Mouse (Mus musculus): Measurements from ENCODE around the gene Hadh. TPM values are rescaled to one million over a fixed set of nuclear protein-coding genes. Genes with fewer than 3 reads are reported as not detected.
A peak's percentile ranks its signal among the peaks of the same experiment; 100 is the strongest.

The Hadh gene
- total and polyA plus RNA-seq, 3 experiments: 39.1 to 66.9 TPM; not detected in 1

- Histone ChIP-seq H3K4me3 (ENCODE audit: control insufficient read depth in 1 of 2, insufficient read depth in 1 of 2, low read depth in 2 of 2, low read length in 2 of 2) (no peak overlapping the region), H3K9me3 (replicated peaks; ENCODE audit: insufficient read depth, low read length) (no peaks in the 10 kb centered on the region), H3K27ac (ENCODE audit: control insufficient read depth, low read depth, low read length) (no peak overlapping the region), H3K27me3 (ENCODE audit: control insufficient read depth in 1 of 2, insufficient read depth in 2 of 2, low read length in 2 of 2) (no peaks in the 10 kb centered on the region; a peak in 1 of 4 replicates), H3K79me2 (ENCODE audit: control insufficient read depth, insufficient read depth, low read length, poor library complexity) (peaks cover 5% of the 10 kb centered on the region; the same call in 1 of the 2 replicates), H3K4me1 (ENCODE audit: control insufficient read depth in 1 of 2, insufficient read depth in 2 of 2, low read length in 2 of 2) (peaks cover 2% of the 10 kb centered on the region in 2 experiments; a peak in 1 of 4 replicates), H3K36me3 (ENCODE audit: control insufficient read depth in 1 of 2, insufficient read depth in 2 of 2, low read length in 2 of 2) (peaks cover 0 to 3% of the 10 kb centered on the region in 2 experiments; a peak in 2 of 4 replicates), H3K9ac (ENCODE audit: control insufficient read depth, low read depth, low read length, poor library complexity, severe bottlenecking) (no peak overlapping the region)
- TF ChIP-seq ETS1 (IDR thresholded peaks at IDR 0.05; ENCODE audit: low read depth, low read length) (no peak), ZMIZ1 (IDR thresholded peaks at IDR 0.05; ENCODE audit: low read depth, low read length) (no peak), JUND (IDR thresholded peaks at IDR 0.05; ENCODE audit: low read depth, low read length) (no peak), NELFE (IDR thresholded peaks at IDR 0.05; ENCODE audit: low read depth, low read length) (no peak), E2F4 (IDR thresholded peaks at IDR 0.05; ENCODE audit: borderline replicate concordance, low read depth, low read length) (no peak), USF1 (IDR thresholded peaks at IDR 0.05; ENCODE audit: low read depth, low read length) (no peak), MYB (IDR thresholded peaks at IDR 0.05; ENCODE audit: low read depth, low read length) (no peak), ELF1 (IDR thresholded peaks at IDR 0.05; ENCODE audit: low read depth, low read length) (no peak), TBP (IDR thresholded peaks at IDR 0.05; ENCODE audit: low read depth, low read length) (no peak), HCFC1 (IDR thresholded peaks at IDR 0.05; ENCODE audit: low read depth, low read length) (no peak), TCF12 (IDR thresholded peaks at IDR 0.05; ENCODE audit: low read depth, low read length) (no peak), MYC (IDR thresholded peaks at IDR 0.05; ENCODE audit: low read depth, low read length) (no peak), USF2 (IDR thresholded peaks at IDR 0.05; ENCODE audit: borderline replicate concordance in 1 of 2, insufficient read depth in 1 of 2, low read depth in 1 of 2, low read length in 2 of 2) (no peak), SMC3 (IDR thresholded peaks at IDR 0.05; ENCODE audit: low read depth, low read length) (no peak), MAZ (IDR thresholded peaks at IDR 0.05; ENCODE audit: low read depth, low read length) (no peak), GABPA (IDR thresholded peaks at IDR 0.05; ENCODE audit: low read depth, low read length) (no peak), MAX (IDR thresholded peaks at IDR 0.05; ENCODE audit: low read length) (no peak), NRF1 (IDR thresholded peaks at IDR 0.05; ENCODE audit: insufficient read depth, low read depth, low read length, poor library complexity, severe bottlenecking) (no peak)
- no peak for DNase-seq (ENCODE audit: low read depth, low spot score)
Measured at GRCm38 (mm10) chr3:131306255-131306654, 34.4 kb upstream of the Hadh start.

GRCm38 (mm10) chr3:131303320-131303714 is 31.4 kb upstream of the Hadh start:
- H3K4me1 ChIP-seq (ENCODE audit: control insufficient read depth in 1 of 2, insufficient read depth in 2 of 2, low read length in 2 of 2): peaks cover 2% of the 10 kb centered on the region in 2 experiments; a peak in 1 of 4 replicates
- peak overlapping the region; percentile 91 to 97 for H3K4me3 ChIP-seq (ENCODE audit: control insufficient read depth in 1 of 2, insufficient read depth in 1 of 2, low read depth in 2 of 2, low read length in 2 of 2)
- H3K9me3 ChIP-seq (replicated peaks; ENCODE audit: insufficient read depth, low read length): no peaks in the 10 kb centered on the region
- TF ChIP-seq TBP (IDR thresholded peaks at IDR 0.05; ENCODE audit: low read depth, low read length) (peak; percentile 45; the same call in 1 of the 2 replicates), MYC (IDR thresholded peaks at IDR 0.05; ENCODE audit: low read depth, low read length) (0 out of 2 replicates have a peak, but pooled peaks have one; percentile 25), BHLHE40 (IDR thresholded peaks at IDR 0.05; ENCODE audit: borderline replicate concordance, low read depth, low read length) (no peak), SIN3A (IDR thresholded peaks at IDR 0.05; ENCODE audit: low read length) (no peak), POLR2A (IDR thresholded peaks at IDR 0.05; ENCODE audit: control insufficient read depth in 1 of 2, insufficient read depth in 1 of 2, low read depth in 1 of 2, low read length in 2 of 2, poor library complexity in 1 of 2) (peak in 1 of 2 experiments; percentile 32; a peak in 3 of 4 replicates), ETS1 (IDR thresholded peaks at IDR 0.05; ENCODE audit: low read depth, low read length) (no peak; the same call in none of the 2 replicates), NELFE (IDR thresholded peaks at IDR 0.05; ENCODE audit: low read depth, low read length) (peak; percentile 57), NRF1 (IDR thresholded peaks at IDR 0.05; ENCODE audit: insufficient read depth, low read depth, low read length, poor library complexity, severe bottlenecking) (no peak), MAFK (IDR thresholded peaks at IDR 0.05; ENCODE audit: borderline replicate concordance, low read depth, low read length) (no peak), ELF1 (IDR thresholded peaks at IDR 0.05; ENCODE audit: low read depth, low read length) (no peak), RCOR1 (IDR thresholded peaks at IDR 0.05; ENCODE audit: low read depth, low read length) (no peak), UBTF (IDR thresholded peaks at IDR 0.05; ENCODE audit: borderline replicate concordance, insufficient read depth, low read depth, low read length) (no peak), POLR2AphosphoS5 (IDR thresholded peaks at IDR 0.05; ENCODE audit: borderline replicate concordance, low read depth, low read length) (no peak), MAZ (IDR thresholded peaks at IDR 0.05; ENCODE audit: low read depth, low read length) (no peak), USF1 (IDR thresholded peaks at IDR 0.05; ENCODE audit: low read depth, low read length) (0 out of 2 replicates have a peak, but pooled peaks have one; percentile 3), ZMIZ1 (IDR thresholded peaks at IDR 0.05; ENCODE audit: low read depth, low read length) (no peak), POLR2AphosphoS2 (IDR thresholded peaks at IDR 0.05; ENCODE audit: low read length) (no peak), SMC3 (IDR thresholded peaks at IDR 0.05; ENCODE audit: low read depth, low read length) (no peak)
- peaks cover 5% of the 10 kb centered on the region; the same call in 1 of the 2 replicates for H3K79me2 ChIP-seq (ENCODE audit: control insufficient read depth, insufficient read depth, low read length, poor library complexity)
- no peak for DNase-seq (ENCODE audit: low read depth, low spot score)
- H3K9ac ChIP-seq (ENCODE audit: control insufficient read depth, low read depth, low read length, poor library complexity, severe bottlenecking): peak overlapping the region; percentile 71
- no peaks in the 10 kb centered on the region for H3K27me3 ChIP-seq (ENCODE audit: control insufficient read depth in 1 of 2, insufficient read depth in 2 of 2, low read length in 2 of 2)
- peaks cover 0 to 3% of the 10 kb centered on the region in 2 experiments; a peak in 2 of 4 replicates for H3K36me3 ChIP-seq (ENCODE audit: control insufficient read depth in 1 of 2, insufficient read depth in 2 of 2, low read length in 2 of 2)
- H3K27ac ChIP-seq (ENCODE audit: control insufficient read depth, low read depth, low read length): peak overlapping the region; percentile 15; the same call in 1 of the 2 replicates

Measured in MEL (cell line).